Mouse (Mus musculus) testis, adult 2 months (tissue): ENCODE measurements at regions not wholly inside any gene's neighbourhood (a gene's known extent, or its start where the extent isn't known, plus 50 kb on each side); places are given as distances from the start of the nearest gene placed in this dataset.

Experiments
- H3K27ac ChIP-seq: fragments of 200-500 bp; 2 replicates; pipeline ENCODE4 v1.5.1; 2012; ENCODE audit warnings: low read depth, low read length; ENCODE audit not compliant: control insufficient read depth, insufficient read depth
- H3K27me3 ChIP-seq: fragments of 200-500 bp; 2 replicates; pipeline ENCODE4 v1.6.1; 2012; ENCODE audit warnings: mild to moderate bottlenecking, low read length, moderate library complexity; ENCODE audit not compliant: control insufficient read depth, insufficient read depth
- H3K36me3 ChIP-seq: fragments of 200-500 bp; 2 replicates; pipeline ENCODE4 v1.6.1; 2012; ENCODE audit warnings: mild to moderate bottlenecking, low read length; ENCODE audit not compliant: control insufficient read depth, insufficient read depth
- H3K4me1 ChIP-seq: fragments of 200-500 bp; 2 replicates; pipeline ENCODE4 v1.6.1; 2012; ENCODE audit warnings: low read length; ENCODE audit not compliant: control insufficient read depth, insufficient read depth
- H3K4me3 ChIP-seq: fragments of 200-500 bp; 2 replicates; pipeline ENCODE4 v1.5.1; 2012; ENCODE audit warnings: low read depth, mild to moderate bottlenecking, low read length, moderate library complexity, mixed read lengths; ENCODE audit not compliant: control insufficient read depth
- CTCF ChIP-seq: fragments of 200-500 bp; IDR thresholded peaks from 2 replicates; pipeline ENCODE4 v1.5.1; 2012; ENCODE audit warnings: low read depth, mild to moderate bottlenecking, inconsistent platforms, low read length, moderate library complexity; ENCODE audit not compliant: control insufficient read depth, insufficient read depth, insufficient replicate concordance
- POLR2A ChIP-seq: fragments of 200-500 bp; IDR thresholded peaks from 2 replicates; pipeline ENCODE4 v1.6.1; 2012; ENCODE audit warnings: low read depth, mild to moderate bottlenecking, inconsistent platforms, low read length, moderate library complexity; ENCODE audit not compliant: control insufficient read depth

- Histone ChIP-seq H3K27ac (no peak overlapping the region), H3K27me3 (no peaks in the 10 kb centered on the region)
- TF ChIP-seq CTCF (no peak), POLR2A (no peak)
These were observed 206.9 kb upstream of the Sox2 start for GRCm38 (mm10) chr3:34443307-34443706.

GRCm38 (mm10) chr3:34441792-34442191, 208.4 kb upstream of the Sox2 start:
- H3K27ac ChIP-seq, result no peak overlapping the region
- TF ChIP-seq CTCF, result no peak
- TF ChIP-seq POLR2A, result no peak
- no peaks in the 10 kb centered on the region for H3K27me3 ChIP-seq
- no peaks in the 10 kb centered on the region for H3K4me1 ChIP-seq
- H3K4me3 ChIP-seq, result no peak overlapping the region
- no peaks in the 10 kb centered on the region for H3K36me3 ChIP-seq

More at GRCm38 (mm10) chr3:34443307-34443706, 206.9 kb upstream of the Sox2 start:
- Histone ChIP-seq H3K4me1 (no peaks in the 10 kb centered on the region), H3K4me3 (no peak overlapping the region), H3K36me3 (no peaks in the 10 kb centered on the region)

GRCm38 (mm10) chr3:34441266-34441665, 208.9 kb upstream of the Sox2 start:
- Histone ChIP-seq H3K4me3 (no peak overlapping the region), H3K27me3 (no peaks in the 10 kb centered on the region), H3K4me1 (no peaks in the 10 kb centered on the region), H3K36me3 (no peaks in the 10 kb centered on the region), H3K27ac (no peak overlapping the region)
- TF ChIP-seq CTCF (no peak), POLR2A (no peak)

- no peak overlapping the region for H3K4me3 ChIP-seq
- no peaks in the 10 kb centered on the region for H3K27me3 ChIP-seq
- H3K4me1 ChIP-seq, result no peaks in the 10 kb centered on the region
- H3K36me3 ChIP-seq, result no peaks in the 10 kb centered on the region
- no peak overlapping the region for H3K27ac ChIP-seq
- no peak for TF ChIP-seq POLR2A
- no peak for TF ChIP-seq CTCF
These were observed 215.3 kb upstream of the Sox2 start for GRCm38 (mm10) chr3:34434901-34435300.

GRCm38 (mm10) chr3:34427967-34428366, 222.2 kb upstream of the Sox2 start:
- TF ChIP-seq CTCF (no peak), POLR2A (no peak)
- no peak overlapping the region for H3K4me3 ChIP-seq
- no peaks in the 10 kb centered on the region for H3K27me3 ChIP-seq
- no peaks in the 10 kb centered on the region for H3K4me1 ChIP-seq
- no peak overlapping the region for H3K27ac ChIP-seq
- no peaks in the 10 kb centered on the region for H3K36me3 ChIP-seq

- H3K4me1 ChIP-seq, result no peaks in the 10 kb centered on the region
- H3K27ac ChIP-seq, result no peak overlapping the region
- H3K27me3 ChIP-seq, result no peaks in the 10 kb centered on the region
- TF ChIP-seq CTCF (no peak), POLR2A (no peak)
- H3K36me3 ChIP-seq, result no peaks in the 10 kb centered on the region
- no peak overlapping the region for H3K4me3 ChIP-seq
These were observed 222.7 kb upstream of the Sox2 start for GRCm38 (mm10) chr3:34427495-34427894.

- H3K27ac ChIP-seq, result no peak overlapping the region
- TF ChIP-seq CTCF, result no peak
- TF ChIP-seq POLR2A, result no peak
- no peaks in the 10 kb centered on the region for H3K4me1 ChIP-seq
- no peaks in the 10 kb centered on the region for H3K27me3 ChIP-seq
- no peak overlapping the region for H3K4me3 ChIP-seq
- H3K36me3 ChIP-seq, result no peaks in the 10 kb centered on the region
These were observed 223.2 kb upstream of the Sox2 start for GRCm38 (mm10) chr3:34426955-34427354.

GRCm38 (mm10) chr3:34411915-34412306, 238.3 kb upstream of the Sox2 start:
- TF ChIP-seq CTCF (no peak), POLR2A (no peak)
- no peak overlapping the region for H3K27ac ChIP-seq
- H3K4me1 ChIP-seq, result no peaks in the 10 kb centered on the region
- no peak overlapping the region for H3K4me3 ChIP-seq
- H3K36me3 ChIP-seq, result no peaks in the 10 kb centered on the region
- H3K27me3 ChIP-seq, result no peaks in the 10 kb centered on the region
